Mouse (Mus musculus) embryonic fibroblast, embryonic 13.5 days (primary cell): ENCODE data around the gene Cpa5.

Source experiments
- CTCF ChIP-seq: IDR thresholded peaks from 2 replicates; pipeline ENCODE4 v1.5.1; 2011; ENCODE audit warnings: mild to moderate bottlenecking, control low read depth, low read length, moderate library complexity, borderline replicate concordance; ENCODE audit not compliant: insufficient read depth
- POLR2A ChIP-seq: IDR thresholded peaks from 2 replicates; pipeline ENCODE4 v1.6.1; 2011; ENCODE audit warnings: low read depth, mild to moderate bottlenecking, control low read depth, low read length, moderate library complexity

DNA sequence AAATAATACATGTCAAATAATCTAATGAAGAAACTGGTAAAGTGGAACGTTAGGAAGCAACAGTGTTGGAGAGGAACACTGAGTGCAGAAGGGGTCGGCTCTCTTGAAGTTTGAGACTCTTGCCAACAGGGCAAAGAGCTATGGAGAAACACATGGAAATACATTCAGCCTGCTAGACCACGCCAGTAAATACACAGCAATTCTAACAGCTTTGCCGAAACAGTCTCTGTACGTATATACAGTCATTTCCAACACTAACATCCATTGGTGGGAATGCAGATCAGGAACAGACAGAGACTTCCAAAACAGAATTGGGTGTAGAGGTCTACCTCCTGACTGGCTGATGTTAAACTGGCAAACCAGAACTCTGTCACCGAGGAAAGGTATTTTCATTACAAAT, 42.7 kb downstream of the Cpa5 start:
- TF ChIP-seq POLR2A (no peak), CTCF (no peak)
